Mouse (Mus musculus) frontal cortex, adult (tissue): ENCODE measurements at regions not wholly inside any gene's neighbourhood (a gene's known extent, or its start where the extent isn't known, plus 50 kb on each side); places are given as distances from the start of the nearest gene placed in this dataset.
A peak's percentile ranks its signal among the peaks of the same experiment; 100 is the strongest.

ENCODE experiments used
- ATAC-seq: cut with Nextera tagmentation; 2 replicates; pipeline ENCODE4 v1.9.2; 2017; ENCODE audit warnings: mild to moderate bottlenecking, moderate library complexity, mixed read lengths; ENCODE audit not compliant: low TSS enrichment

- ATAC-seq: peak; percentile 95
Observed at GRCm38 (mm10) chr6:49523184-49523583, 127.8 kb downstream of the Stk31 start.

GRCm38 (mm10) chr6:49523696-49524095, 128.3 kb downstream of the Stk31 start:
- peak; percentile 52; the same call in 1 of the 2 replicates for ATAC-seq

- no peak for ATAC-seq
Observed at GRCm38 (mm10) chr6:49533956-49534355, 138.6 kb downstream of the Stk31 start.

DNA sequence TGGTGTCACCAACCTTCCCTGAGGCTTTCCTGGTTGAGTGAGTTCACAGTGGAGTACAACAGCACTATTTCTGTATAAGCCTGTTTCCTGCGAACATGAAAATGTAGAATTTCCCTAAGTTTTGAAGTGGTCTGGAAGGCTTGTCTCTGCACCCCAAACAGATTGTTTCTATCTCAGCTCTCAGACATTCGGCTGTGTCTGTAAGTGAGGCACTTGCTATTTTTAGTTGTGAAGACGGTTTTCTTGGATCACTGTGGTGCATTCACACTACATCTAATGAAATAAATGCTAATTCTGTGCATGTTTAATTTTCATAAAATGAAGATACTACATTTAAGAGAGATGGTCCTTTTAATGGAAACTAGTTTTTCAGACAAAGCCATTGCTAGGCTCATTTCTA, 139.1 kb downstream of the Stk31 start:
- no peak for ATAC-seq

GRCm38 (mm10) chr6:49544946-49545345, 149.5 kb downstream of the Stk31 start:
- no peak for ATAC-seq

GRCm38 (mm10) chr6:49555069-49555468, 159.7 kb downstream of the Stk31 start:
- ATAC-seq: no peak

DNA sequence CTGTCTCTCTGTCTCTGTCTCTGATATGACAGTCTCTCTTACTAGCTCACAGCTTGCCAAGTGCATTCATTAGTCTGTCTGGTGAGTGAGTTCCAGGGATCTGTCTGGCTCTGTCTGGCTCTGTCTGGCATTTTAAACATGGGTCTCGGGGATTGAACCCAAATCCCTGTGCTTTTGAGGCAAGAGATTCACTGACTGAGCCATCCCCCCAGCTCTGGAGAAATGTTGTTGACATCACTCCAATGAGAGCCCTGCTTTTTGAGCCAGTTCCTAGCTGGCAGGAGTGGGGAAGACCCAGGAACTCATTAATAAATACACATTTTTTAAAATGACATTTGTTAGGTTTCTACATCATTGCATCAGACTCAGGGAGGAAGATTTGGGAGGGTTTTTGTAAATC, 163.1 kb downstream of the Stk31 start:
- ATAC-seq: no peak

GRCm38 (mm10) chr6:49559112-49559511, 163.7 kb downstream of the Stk31 start:
- peak; percentile 55; the same call in 1 of the 2 replicates for ATAC-seq

DNA sequence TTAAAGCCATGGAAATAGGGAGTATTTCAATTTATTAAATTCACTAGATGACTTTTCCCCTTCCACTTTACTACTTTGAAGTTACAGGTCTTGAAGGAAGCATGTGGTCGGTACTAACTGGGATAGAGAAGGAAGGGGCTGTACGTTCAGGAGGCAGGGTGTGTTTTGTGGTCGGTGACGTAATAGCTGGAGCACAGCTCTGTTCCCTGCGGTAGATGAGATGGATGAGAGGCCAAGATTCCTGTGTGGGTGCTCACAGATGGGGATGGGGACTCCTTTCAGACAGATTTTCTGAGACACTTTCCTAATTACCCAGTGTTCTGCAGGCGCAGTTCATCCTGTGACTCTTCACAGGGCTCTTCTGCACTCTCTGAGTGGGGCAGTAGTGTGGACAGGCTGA, 182.9 kb downstream of the Stk31 start:
- ATAC-seq: no peak

GRCm38 (mm10) chr6:49579691-49580090, 184.3 kb downstream of the Stk31 start:
- no peak for ATAC-seq

DNA sequence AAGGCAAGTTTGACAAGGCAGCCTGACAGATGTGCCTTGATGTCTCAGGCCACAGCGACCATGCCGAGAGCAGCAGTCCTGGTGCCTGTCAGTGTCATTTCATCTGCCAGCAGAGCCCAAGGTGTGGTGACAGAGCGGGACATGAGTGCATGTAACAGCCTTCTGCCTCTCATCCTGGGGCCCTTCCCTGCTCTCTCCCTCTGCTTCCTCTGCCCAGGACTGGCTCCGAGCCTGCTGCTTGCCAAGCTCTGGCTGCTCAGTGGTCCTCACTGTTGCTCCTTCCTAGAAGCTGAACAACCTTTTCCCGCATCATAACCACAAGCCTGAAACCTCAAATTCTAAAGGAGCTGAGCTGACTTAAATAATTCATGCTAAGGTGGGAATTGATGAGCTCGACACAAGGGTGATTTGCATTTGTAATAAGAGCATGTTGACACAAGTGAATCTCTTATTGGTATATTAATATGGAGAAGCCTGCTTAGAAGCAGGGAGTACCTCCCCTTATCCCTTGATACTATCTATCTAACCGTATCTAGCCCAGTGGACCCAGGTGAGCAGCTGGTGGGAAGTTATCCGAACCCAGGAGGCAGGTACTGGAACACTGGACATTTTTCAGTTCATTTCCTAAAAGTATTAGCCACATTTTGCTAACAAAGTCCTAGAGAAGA, 186.8 kb downstream of the Stk31 start:
- no peak for ATAC-seq

GRCm38 (mm10) chr6:49586553-49586952, 191.1 kb downstream of the Stk31 start:
- no peak for ATAC-seq

GRCm38 (mm10) chr6:49588677-49589076, 193.3 kb downstream of the Stk31 start:
- ATAC-seq: no peak

DNA sequence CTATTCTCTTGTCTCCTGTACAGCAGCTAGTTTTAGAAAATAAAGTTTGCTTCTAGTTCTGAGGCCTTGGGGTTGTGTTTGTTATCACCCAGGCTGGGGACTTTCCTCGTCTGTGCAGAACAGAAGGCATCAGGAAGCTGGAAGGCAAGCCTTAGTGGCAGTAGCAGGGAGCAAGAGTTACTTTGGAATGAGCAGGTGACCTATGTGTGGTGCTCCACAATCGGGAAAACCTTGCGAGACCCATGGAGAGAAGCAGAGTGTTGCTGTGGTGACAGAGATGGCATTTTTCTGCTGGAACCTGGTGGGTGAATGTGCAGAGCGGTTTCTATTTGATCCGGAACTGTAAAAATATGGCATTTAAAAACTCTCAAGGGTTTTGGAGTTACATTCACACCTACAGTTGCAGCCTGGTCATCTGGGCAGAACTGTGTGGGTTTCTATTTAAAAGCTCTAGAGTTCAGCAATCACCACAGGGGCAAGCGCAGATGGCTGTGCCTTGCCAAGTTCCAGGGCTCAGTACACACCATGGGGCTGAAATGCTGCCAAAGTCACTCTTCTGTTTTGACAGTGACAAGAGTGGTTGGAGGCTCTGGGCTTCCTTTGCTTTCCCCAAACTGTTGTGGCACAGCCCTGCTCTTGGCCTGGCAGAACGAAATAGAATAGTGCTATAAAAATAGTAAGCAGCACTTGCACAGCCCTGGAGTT, 195.7 kb downstream of the Stk31 start:
- ATAC-seq: peak; percentile 62

DNA sequence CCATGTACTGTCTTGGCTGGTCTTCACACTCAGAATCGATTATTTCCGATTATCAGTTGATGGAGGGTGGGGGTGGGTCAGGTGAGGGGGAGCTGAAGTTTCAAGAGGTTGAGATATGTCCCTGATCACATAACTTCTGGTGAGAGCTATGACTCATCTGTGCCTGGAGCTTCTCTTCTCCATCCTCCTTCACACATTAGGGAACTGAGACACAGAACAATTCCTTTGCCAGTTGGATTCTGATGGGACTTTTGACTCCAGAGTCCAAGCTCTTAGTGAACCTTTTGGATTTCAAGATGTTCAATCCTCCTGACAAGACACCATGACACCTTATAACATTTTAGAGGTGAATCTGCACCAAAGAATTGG, 196.2 kb downstream of the Stk31 start:
- peak; percentile 91 for ATAC-seq

DNA sequence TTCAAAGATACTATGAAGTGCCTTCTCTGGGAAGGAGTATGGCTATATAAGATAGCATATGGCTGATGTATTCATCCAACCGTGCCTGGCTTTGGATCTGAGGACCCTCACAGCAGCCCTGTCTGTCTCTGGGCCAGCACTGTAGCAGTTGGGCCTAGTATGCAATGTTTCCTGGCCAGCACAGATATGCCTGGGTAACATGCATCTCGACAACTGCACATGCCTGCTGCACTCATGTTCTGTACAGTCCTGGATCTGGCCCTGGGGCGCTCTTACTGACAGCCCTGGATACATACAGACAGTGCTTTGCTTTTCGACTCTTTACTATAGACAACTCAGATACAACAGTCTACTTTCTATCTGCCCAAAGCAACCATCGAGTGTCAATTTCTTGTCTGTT, 197.3 kb downstream of the Stk31 start:
- ATAC-seq: no peak

- no peak for ATAC-seq
Observed at GRCm38 (mm10) chr6:49603201-49603600, 207.8 kb downstream of the Stk31 start.

GRCm38 (mm10) chr6:49603844-49604243, 208.4 kb downstream of the Stk31 start:
- no peak for ATAC-seq

DNA sequence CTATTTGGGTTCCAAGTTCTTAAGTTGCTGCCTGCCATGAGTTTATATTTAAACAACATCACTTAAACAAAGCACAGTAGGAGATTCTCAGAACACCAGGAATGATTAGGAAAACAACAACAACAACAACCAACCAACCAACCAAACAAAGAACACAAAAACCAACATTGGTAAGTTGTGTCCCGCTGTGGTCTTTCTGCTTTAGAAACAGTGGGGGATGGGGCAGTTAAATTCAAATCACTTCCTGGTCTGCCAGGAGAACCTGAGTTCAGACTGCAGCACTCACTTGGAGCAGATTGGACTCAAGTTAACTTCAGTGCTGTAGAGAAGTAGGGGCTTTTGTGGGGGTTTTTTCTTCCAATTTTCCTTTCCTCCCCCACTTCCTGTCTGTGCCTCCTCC, 210.6 kb downstream of the Stk31 start:
- ATAC-seq: no peak

GRCm38 (mm10) chr6:49606626-49607158, 211.3 kb downstream of the Stk31 start:
- no peak for ATAC-seq

GRCm38 (mm10) chr6:49624080-49624479, 198.4 kb upstream of the Npy start:
- ATAC-seq: no peak

DNA sequence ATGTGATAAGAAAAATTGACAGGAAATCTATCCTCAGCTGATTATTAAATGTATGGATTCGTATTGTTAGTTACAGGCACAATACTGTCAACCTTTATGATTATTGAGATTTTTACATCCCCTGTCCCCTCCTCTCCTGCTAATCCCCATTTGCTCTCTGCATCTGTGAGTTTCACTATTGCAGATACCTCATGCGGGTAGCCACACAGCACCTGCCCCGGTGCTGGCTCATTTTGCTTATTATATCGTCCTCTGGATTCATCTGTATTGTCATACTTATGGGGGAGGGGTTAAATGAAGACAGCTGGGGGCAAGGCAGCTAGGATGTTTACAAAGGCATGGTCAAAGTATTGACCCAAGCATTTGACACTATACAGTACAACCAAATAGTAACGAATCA, 197.9 kb upstream of the Npy start:
- ATAC-seq: no peak

GRCm38 (mm10) chr6:49633470-49634095, 188.9 kb upstream of the Npy start:
- peak; percentile 87 for ATAC-seq
